Mouse (Mus musculus) liver, adult (tissue): ENCODE data around the gene Myog.

Experiments used
- GATA4 ChIP-seq: IDR thresholded peaks from 2 replicates; pipeline ENCODE4 v1.6.1; 2014; ENCODE audit warnings: mild to moderate bottlenecking, low read length; ENCODE audit not compliant: insufficient replicate concordance

The Myog gene

GRCm38 (mm10) chr1:134289598-134290099, at the start of gene Myog:
TSS of gene Myog (plus strand) at chr1:134289989.
- TF ChIP-seq GATA4 = no peak

GRCm38 (mm10) chr1:134240701-134241100, 49.1 kb upstream of the Myog start:
- TF ChIP-seq GATA4 = no peak

- no peak for TF ChIP-seq GATA4
Observed at GRCm38 (mm10) chr1:134241298-134241697, 48.5 kb upstream of the Myog start.

- TF ChIP-seq GATA4 = no peak
Observed at GRCm38 (mm10) chr1:134242286-134242685, 47.5 kb upstream of the Myog start.

- no peak for TF ChIP-seq GATA4
Observed at GRCm38 (mm10) chr1:134243505-134243904, 46.3 kb upstream of the Myog start.

GRCm38 (mm10) chr1:134243948-134244914, 45.6 kb upstream of the Myog start:
- no peak for TF ChIP-seq GATA4

GRCm38 (mm10) chr1:134245004-134245717, 44.6 kb upstream of the Myog start:
- no peak for TF ChIP-seq GATA4

- TF ChIP-seq GATA4 = no peak
Observed at GRCm38 (mm10) chr1:134246590-134246989, 43.2 kb upstream of the Myog start.

GRCm38 (mm10) chr1:134264341-134264740, 25.4 kb upstream of the Myog start:
- TF ChIP-seq GATA4 = no peak

- TF ChIP-seq GATA4 = no peak
Observed at GRCm38 (mm10) chr1:134265797-134266196, 24.0 kb upstream of the Myog start.

- TF ChIP-seq GATA4 = no peak
Observed at GRCm38 (mm10) chr1:134270026-134270425, 19.8 kb upstream of the Myog start.

- TF ChIP-seq GATA4 = no peak
Observed at GRCm38 (mm10) chr1:134272754-134273250, 17.0 kb upstream of the Myog start.

- no peak for TF ChIP-seq GATA4
Observed at GRCm38 (mm10) chr1:134273493-134274395, 16.0 kb upstream of the Myog start.

GRCm38 (mm10) chr1:134274483-134274920, 15.3 kb upstream of the Myog start:
- no peak for TF ChIP-seq GATA4

- TF ChIP-seq GATA4 = no peak
Observed at GRCm38 (mm10) chr1:134275616-134276464, 13.9 kb upstream of the Myog start.
